Mouse (Mus musculus): ENCODE measurements at regions not wholly inside any gene's neighbourhood (a gene's known extent, or its start where the extent isn't known, plus 50 kb on each side); places are given as distances from the start of the nearest gene placed in this dataset.

DNA sequence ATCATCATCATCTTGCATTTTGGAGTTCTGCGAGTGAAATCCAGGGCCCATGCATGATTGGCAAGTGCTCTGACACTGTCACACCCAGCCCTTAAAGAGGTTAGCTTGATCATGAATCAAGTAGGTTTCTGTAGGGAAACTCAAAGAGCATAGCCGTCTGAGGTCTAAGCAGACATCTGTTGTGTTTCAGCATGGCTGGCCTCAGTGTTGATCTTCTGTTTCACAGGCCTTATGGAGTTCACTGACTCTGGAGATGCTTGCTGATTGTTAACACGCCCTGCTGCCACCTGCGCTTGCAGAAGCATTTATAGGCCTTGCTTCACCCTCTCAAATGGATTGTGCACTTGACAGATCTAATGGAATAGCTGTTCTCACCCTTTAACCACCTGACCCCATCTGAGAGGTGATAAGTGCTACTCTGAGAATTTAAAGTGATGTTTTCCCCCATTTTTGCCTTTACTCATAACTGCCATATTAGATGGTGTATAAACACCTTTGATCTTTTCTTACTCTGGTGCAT is 406.2 kb downstream of the Bckdhb start:
- WGBS: 77% methylated on average over 4 of the region's 4 CpGs
- TF ChIP-seq CTCF (IDR thresholded peaks at IDR 0.05; ENCODE audit: low read depth): no peak
- no peak for ATAC-seq
- Histone ChIP-seq H3K4me2 (ENCODE audit: low read depth) (no peak overlapping the region), H3K9me3 (ENCODE audit: low read length) (no peaks in the 10 kb centered on the region), H3K36me3 (ENCODE audit: insufficient read depth) (no peaks in the 10 kb centered on the region), H3K9ac (no peak overlapping the region), H3K27me3 (ENCODE audit: insufficient read depth, low read length) (no peaks in the 10 kb centered on the region), H3K4me3 (ENCODE audit: low read depth, low read length) (no peak overlapping the region), H3K27ac (ENCODE audit: low read depth, low read length) (no peak overlapping the region), H3K4me1 (ENCODE audit: insufficient read depth) (no peaks in the 10 kb centered on the region)
- no peak for DNase-seq

DNA sequence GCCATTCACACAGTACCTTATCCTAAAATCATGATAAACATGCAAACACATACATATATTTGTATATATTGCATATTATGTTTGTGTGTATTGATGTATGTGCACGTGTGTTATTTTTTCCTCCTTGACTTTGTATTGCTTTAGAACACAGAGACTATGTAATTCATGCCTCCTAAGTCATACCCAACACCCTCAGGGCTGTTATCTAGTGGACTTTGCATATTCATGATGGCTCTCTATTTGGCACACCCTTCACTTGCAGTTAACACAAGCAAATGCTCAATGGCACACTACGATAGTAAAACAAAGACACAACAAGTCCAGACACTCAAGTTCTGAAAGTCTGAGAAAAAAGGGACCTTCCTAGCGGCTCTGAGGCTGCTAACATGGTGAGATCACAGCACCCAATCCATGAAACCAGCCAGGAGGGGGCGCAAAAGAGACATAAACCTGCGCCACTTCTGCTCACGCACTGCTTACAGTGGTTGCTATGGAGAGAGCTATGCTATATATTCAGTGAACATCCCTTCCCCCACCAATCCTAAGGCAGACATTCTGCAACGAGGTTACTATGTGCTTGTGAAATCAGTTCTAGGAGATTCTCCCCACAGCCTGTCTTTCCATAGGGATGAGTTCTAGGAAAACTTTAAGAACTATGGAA is 418.6 kb downstream of the Bckdhb start:
- no peak overlapping the region for H3K4me3 ChIP-seq (ENCODE audit: low read depth, low read length)
- peak; percentile 92 for DNase-seq
- H3K27me3 ChIP-seq (ENCODE audit: insufficient read depth, low read length): no peaks in the 10 kb centered on the region
- H3K9me3 ChIP-seq (ENCODE audit: low read length): no peaks in the 10 kb centered on the region
- 11% methylated on average over 7 of the region's 7 CpGs for WGBS
- peak; percentile 83 for TF ChIP-seq CTCF (IDR thresholded peaks at IDR 0.05; ENCODE audit: low read depth)
- no peak overlapping the region for H3K9ac ChIP-seq
- H3K36me3 ChIP-seq (ENCODE audit: insufficient read depth): no peaks in the 10 kb centered on the region
- ATAC-seq: peak; percentile 97
- H3K27ac ChIP-seq (ENCODE audit: low read depth, low read length): no peak overlapping the region
- 0 out of 2 replicates have a peak, but pooled peaks cover 2% of the 10 kb centered on the region for H3K4me1 ChIP-seq (ENCODE audit: insufficient read depth)
- no peak overlapping the region for H3K4me2 ChIP-seq (ENCODE audit: low read depth)

DNA sequence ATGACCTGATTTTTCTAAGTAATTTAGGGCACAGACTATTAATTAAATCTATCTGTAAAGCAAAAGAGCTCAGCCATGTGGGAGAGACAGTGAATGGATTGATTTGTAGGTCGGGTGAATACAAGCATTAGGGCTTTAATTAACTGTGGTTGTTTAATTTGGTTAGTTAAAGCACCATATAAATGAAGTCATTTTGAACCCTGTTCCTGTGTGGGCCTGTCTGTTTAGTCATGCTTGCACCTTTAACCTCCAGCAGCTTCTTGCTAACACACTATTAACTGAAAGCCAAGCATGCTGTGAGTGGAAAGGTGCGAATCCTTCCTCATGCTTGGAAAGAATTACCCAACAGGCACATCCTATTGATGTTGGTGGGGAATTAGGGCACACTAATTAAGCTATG is 425.3 kb downstream of the Bckdhb start:
- 15% methylated on average over 2 of the region's 2 CpGs for WGBS
- H3K4me2 ChIP-seq (ENCODE audit: low read depth): no peak overlapping the region
- no peaks in the 10 kb centered on the region for H3K27me3 ChIP-seq (ENCODE audit: insufficient read depth, low read length)
- no peaks in the 10 kb centered on the region for H3K4me1 ChIP-seq (ENCODE audit: insufficient read depth)
- no peak overlapping the region for H3K9ac ChIP-seq
- no peak for DNase-seq
- no peaks in the 10 kb centered on the region for H3K9me3 ChIP-seq (ENCODE audit: low read length)
- H3K36me3 ChIP-seq (ENCODE audit: insufficient read depth): no peaks in the 10 kb centered on the region
- ATAC-seq: no peak
- no peak overlapping the region for H3K4me3 ChIP-seq (ENCODE audit: low read depth, low read length)
- no peak overlapping the region for H3K27ac ChIP-seq (ENCODE audit: low read depth, low read length)
- no peak for TF ChIP-seq CTCF (IDR thresholded peaks at IDR 0.05; ENCODE audit: low read depth)

DNA sequence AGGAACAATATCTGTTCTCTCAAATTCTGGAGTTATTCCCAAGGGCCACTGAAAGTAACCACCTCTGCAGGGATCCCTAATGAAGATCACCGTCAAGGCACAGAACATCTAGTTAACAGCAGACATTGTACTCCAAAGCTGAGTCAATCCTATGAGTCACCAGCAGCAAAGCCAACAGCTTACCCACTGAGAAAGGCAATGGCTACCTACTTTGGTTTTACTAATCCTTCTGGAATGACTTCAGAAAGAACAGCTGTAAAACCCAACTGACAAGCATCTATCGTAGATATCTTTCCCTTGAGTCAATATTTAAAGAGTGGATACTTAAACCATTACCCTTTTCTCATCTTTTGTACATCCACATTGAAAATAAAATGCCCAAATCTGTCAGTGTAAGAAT is 429.5 kb downstream of the Bckdhb start:
- no peak for TF ChIP-seq CTCF (IDR thresholded peaks at IDR 0.05; ENCODE audit: low read depth)
- Histone ChIP-seq H3K4me1 (ENCODE audit: insufficient read depth) (no peaks in the 10 kb centered on the region), H3K27me3 (ENCODE audit: insufficient read depth, low read length) (no peaks in the 10 kb centered on the region), H3K9me3 (ENCODE audit: low read length) (no peaks in the 10 kb centered on the region), H3K4me3 (ENCODE audit: low read depth, low read length) (no peak overlapping the region), H3K9ac (no peak overlapping the region), H3K4me2 (ENCODE audit: low read depth) (no peak overlapping the region), H3K36me3 (ENCODE audit: insufficient read depth) (no peaks in the 10 kb centered on the region), H3K27ac (ENCODE audit: low read depth, low read length) (no peak overlapping the region)
- DNase-seq: no peak
- 84% methylated on average over 2 of the region's 2 CpGs for WGBS
- ATAC-seq: no peak

- Histone ChIP-seq H3K4me1 (ENCODE audit: insufficient read depth) (no peaks in the 10 kb centered on the region), H3K27me3 (ENCODE audit: insufficient read depth, low read length) (no peaks in the 10 kb centered on the region), H3K27ac (ENCODE audit: low read depth, low read length) (no peak overlapping the region), H3K4me3 (ENCODE audit: low read depth, low read length) (no peak overlapping the region), H3K4me2 (ENCODE audit: low read depth) (no peak overlapping the region), H3K9me3 (ENCODE audit: low read length) (no peaks in the 10 kb centered on the region), H3K36me3 (ENCODE audit: insufficient read depth) (no peaks in the 10 kb centered on the region), H3K9ac (no peak overlapping the region)
- DNase-seq (no peak), ATAC-seq (no peak)
- 88% methylated on average over 2 of the region's 2 CpGs for WGBS
- TF ChIP-seq CTCF (IDR thresholded peaks at IDR 0.05; ENCODE audit: low read depth): no peak
These were observed 431.2 kb downstream of the Bckdhb start for GRCm38 (mm10) chr9:84356167-84356566.

GRCm38 (mm10) chr9:84359879-84360278 is 434.9 kb downstream of the Bckdhb start:
- H3K9me3 ChIP-seq (ENCODE audit: low read length): no peaks in the 10 kb centered on the region
- no peak overlapping the region for H3K4me2 ChIP-seq (ENCODE audit: low read depth)
- no peaks in the 10 kb centered on the region for H3K4me1 ChIP-seq (ENCODE audit: insufficient read depth)
- DNase-seq (no peak), ATAC-seq (no peak)
- H3K27me3 ChIP-seq (ENCODE audit: insufficient read depth, low read length): no peaks in the 10 kb centered on the region
- TF ChIP-seq CTCF (IDR thresholded peaks at IDR 0.05; ENCODE audit: low read depth): no peak
- 28% methylated on average over 3 of the region's 3 CpGs for WGBS
- no peaks in the 10 kb centered on the region for H3K36me3 ChIP-seq (ENCODE audit: insufficient read depth)
- no peak overlapping the region for H3K9ac ChIP-seq
- no peak overlapping the region for H3K27ac ChIP-seq (ENCODE audit: low read depth, low read length)
- H3K4me3 ChIP-seq (ENCODE audit: low read depth, low read length): no peak overlapping the region

- Histone ChIP-seq H3K27ac (ENCODE audit: low read depth, low read length) (no peak overlapping the region), H3K36me3 (ENCODE audit: insufficient read depth) (no peaks in the 10 kb centered on the region), H3K4me3 (ENCODE audit: low read depth, low read length) (no peak overlapping the region), H3K4me2 (ENCODE audit: low read depth) (no peak overlapping the region), H3K4me1 (ENCODE audit: insufficient read depth) (no peaks in the 10 kb centered on the region), H3K27me3 (ENCODE audit: insufficient read depth, low read length) (no peaks in the 10 kb centered on the region), H3K9ac (no peak overlapping the region), H3K9me3 (ENCODE audit: low read length) (no peaks in the 10 kb centered on the region)
- DNase-seq (no peak), ATAC-seq (no peak)
- 53% methylated on average over 4 of the region's 4 CpGs for WGBS
- TF ChIP-seq CTCF (IDR thresholded peaks at IDR 0.05; ENCODE audit: low read depth): no peak
These were observed 435.5 kb downstream of the Bckdhb start for GRCm38 (mm10) chr9:84360484-84360883.

All from forebrain, postnatal 0 days (tissue).